Mouse (Mus musculus): ENCODE results near the gene 4930474N05Rik. TPM values are rescaled to one million over a fixed set of nuclear protein-coding genes. Genes with fewer than 3 reads are reported as not detected.

4930474N05Rik gene
- polyA plus RNA-seq (2015; fragmentation: Nextera tagmentation; extraction: Ambion mirVana) = not detected in 2 replicates

- Histone ChIP-seq H3K4me1 (no peaks in the 10 kb centered on the region), H3K27ac (no peak within 1 kb of the TSS), H3K4me3 (no peak within 1 kb of the TSS), H3K9ac (no peak within 1 kb of the TSS), H3K36me3 (no peaks in the 10 kb centered on the region), H3K9me3 (no peaks in the 10 kb centered on the region), H3K27me3 (no peaks in the 10 kb centered on the region), H3K4me2 (no peak within 1 kb of the TSS)
- no peak for ATAC-seq (ENCODE audit: insufficient number of reproducible peaks, insufficient read depth, low FRiP score, low TSS enrichment, low read depth)
These were observed at the start of gene 4930474N05Rik for GRCm38 (mm10) chr14:36094617-36095016. TSS of gene 4930474N05Rik (plus strand) at chr14:36094917.

- no peak for ATAC-seq (ENCODE audit: insufficient number of reproducible peaks, insufficient read depth, low FRiP score, low TSS enrichment, low read depth)
- whole genome bisulfite sequencing = 38% methylated on average over 9 of the region's 9 CpGs
- no peaks in the 10 kb centered on the region for H3K36me3 ChIP-seq
- H3K9me3 ChIP-seq = no peaks in the 10 kb centered on the region
- peaks cover 5% of the 10 kb centered on the region for H3K4me1 ChIP-seq
- no peaks in the 10 kb centered on the region for H3K27me3 ChIP-seq
- H3K9ac ChIP-seq = no peak overlapping the region
- no peak overlapping the region for H3K4me3 ChIP-seq
- no peak overlapping the region; the same call in 1 of the 2 replicates for H3K4me2 ChIP-seq
- H3K27ac ChIP-seq = no peak overlapping the region
These were observed 45.8 kb upstream of the 4930474N05Rik start for GRCm38 (mm10) chr14:36048746-36049391.

GRCm38 (mm10) chr14:36053281-36053680, 41.4 kb upstream of the 4930474N05Rik start:
- Histone ChIP-seq H3K9me3 (no peaks in the 10 kb centered on the region), H3K9ac (no peak overlapping the region), H3K4me3 (no peak overlapping the region), H3K36me3 (no peaks in the 10 kb centered on the region), H3K4me2 (no peak overlapping the region), H3K27me3 (no peaks in the 10 kb centered on the region), H3K4me1 (peaks cover 5% of the 10 kb centered on the region), H3K27ac (no peak overlapping the region)
- 82% methylated on average over 2 of the region's 2 CpGs for WGBS
- ATAC-seq (ENCODE audit: insufficient number of reproducible peaks, insufficient read depth, low FRiP score, low TSS enrichment, low read depth) = no peak

GRCm38 (mm10) chr14:36098528-36098927, 3.8 kb downstream of the 4930474N05Rik start:
- no peaks in the 10 kb centered on the region for H3K4me1 ChIP-seq
- no peaks in the 10 kb centered on the region for H3K9me3 ChIP-seq
- no peak overlapping the region for H3K27ac ChIP-seq
- H3K4me3 ChIP-seq = no peak overlapping the region
- no peaks in the 10 kb centered on the region for H3K27me3 ChIP-seq
- no peak for ATAC-seq (ENCODE audit: insufficient number of reproducible peaks, insufficient read depth, low FRiP score, low TSS enrichment, low read depth)
- H3K36me3 ChIP-seq = no peaks in the 10 kb centered on the region
- H3K9ac ChIP-seq = no peak overlapping the region
- no peak overlapping the region for H3K4me2 ChIP-seq
- WGBS = 84% methylated on average over 3 of the region's 3 CpGs

GRCm38 (mm10) chr14:36099647-36100046, 4.9 kb downstream of the 4930474N05Rik start:
- Histone ChIP-seq H3K9ac (no peak overlapping the region), H3K4me2 (no peak overlapping the region), H3K27me3 (no peaks in the 10 kb centered on the region), H3K4me1 (no peaks in the 10 kb centered on the region), H3K9me3 (no peaks in the 10 kb centered on the region), H3K36me3 (no peaks in the 10 kb centered on the region), H3K27ac (no peak overlapping the region), H3K4me3 (no peak overlapping the region)
- WGBS = 68% methylated on average over 1 of the region's 1 CpGs
- ATAC-seq (ENCODE audit: insufficient number of reproducible peaks, insufficient read depth, low FRiP score, low TSS enrichment, low read depth) = no peak

GRCm38 (mm10) chr14:36100731-36101130, 6.0 kb downstream of the 4930474N05Rik start:
- no peaks in the 10 kb centered on the region for H3K4me1 ChIP-seq
- no peak overlapping the region for H3K27ac ChIP-seq
- H3K9ac ChIP-seq = no peak overlapping the region
- H3K4me2 ChIP-seq = no peak overlapping the region
- H3K36me3 ChIP-seq = no peaks in the 10 kb centered on the region
- H3K27me3 ChIP-seq = no peaks in the 10 kb centered on the region
- H3K4me3 ChIP-seq = no peak overlapping the region
- 36% methylated on average over 1 of the region's 1 CpGs for whole genome bisulfite sequencing
- no peaks in the 10 kb centered on the region for H3K9me3 ChIP-seq
- no peak for ATAC-seq (ENCODE audit: insufficient number of reproducible peaks, insufficient read depth, low FRiP score, low TSS enrichment, low read depth)

- no peak overlapping the region for H3K4me3 ChIP-seq
- no peaks in the 10 kb centered on the region for H3K27me3 ChIP-seq
- no peak overlapping the region for H3K27ac ChIP-seq
- no peaks in the 10 kb centered on the region for H3K4me1 ChIP-seq
- H3K36me3 ChIP-seq = no peaks in the 10 kb centered on the region
- ATAC-seq (ENCODE audit: insufficient number of reproducible peaks, insufficient read depth, low FRiP score, low TSS enrichment, low read depth) = no peak
- H3K9me3 ChIP-seq = no peaks in the 10 kb centered on the region
- H3K4me2 ChIP-seq = no peak overlapping the region
- H3K9ac ChIP-seq = no peak overlapping the region
These were observed 19.8 kb downstream of the 4930474N05Rik start for GRCm38 (mm10) chr14:36114481-36114880.

- WGBS = 67% methylated on average over 2 of the region's 2 CpGs
- H3K9me3 ChIP-seq = no peaks in the 10 kb centered on the region
- H3K27me3 ChIP-seq = no peaks in the 10 kb centered on the region
- no peak overlapping the region for H3K27ac ChIP-seq
- ATAC-seq (ENCODE audit: insufficient number of reproducible peaks, insufficient read depth, low FRiP score, low TSS enrichment, low read depth) = no peak
- no peaks in the 10 kb centered on the region for H3K4me1 ChIP-seq
- H3K9ac ChIP-seq = no peak overlapping the region
- H3K4me3 ChIP-seq = no peak overlapping the region
- no peak overlapping the region for H3K4me2 ChIP-seq
- H3K36me3 ChIP-seq = no peaks in the 10 kb centered on the region
These were observed 29.1 kb downstream of the 4930474N05Rik start for GRCm38 (mm10) chr14:36123775-36124335.

GRCm38 (mm10) chr14:36135749-36136148, 41.0 kb downstream of the 4930474N05Rik start:
- H3K4me1 ChIP-seq = no peaks in the 10 kb centered on the region

GRCm38 (mm10) chr14:36137696-36138095, 43.0 kb downstream of the 4930474N05Rik start:
- Histone ChIP-seq H3K4me3 (no peak overlapping the region), H3K4me1 (no peaks in the 10 kb centered on the region), H3K27ac (no peak overlapping the region), H3K4me2 (no peak overlapping the region), H3K9ac (no peak overlapping the region), H3K36me3 (no peaks in the 10 kb centered on the region), H3K27me3 (no peaks in the 10 kb centered on the region), H3K9me3 (no peaks in the 10 kb centered on the region)
- WGBS = 89% methylated on average over 4 of the region's 4 CpGs
- no peak for ATAC-seq (ENCODE audit: insufficient number of reproducible peaks, insufficient read depth, low FRiP score, low TSS enrichment, low read depth)

More at GRCm38 (mm10) chr14:36135749-36136148, 41.0 kb downstream of the 4930474N05Rik start:
- H3K4me3 ChIP-seq = no peak overlapping the region
- no peak overlapping the region for H3K27ac ChIP-seq
- ATAC-seq (ENCODE audit: insufficient number of reproducible peaks, insufficient read depth, low FRiP score, low TSS enrichment, low read depth) = no peak
- H3K27me3 ChIP-seq = no peaks in the 10 kb centered on the region
- H3K9me3 ChIP-seq = no peaks in the 10 kb centered on the region
- WGBS = 74% methylated on average over 3 of the region's 3 CpGs
- no peaks in the 10 kb centered on the region for H3K36me3 ChIP-seq
- H3K9ac ChIP-seq = no peak overlapping the region
- H3K4me2 ChIP-seq = no peak overlapping the region

GRCm38 (mm10) chr14:36145261-36145660, 50.5 kb downstream of the 4930474N05Rik start:
- H3K9me3 ChIP-seq = no peaks in the 10 kb centered on the region
- no peak overlapping the region for H3K9ac ChIP-seq
- no peak for ATAC-seq (ENCODE audit: insufficient number of reproducible peaks, insufficient read depth, low FRiP score, low TSS enrichment, low read depth)
- H3K27me3 ChIP-seq = no peaks in the 10 kb centered on the region
- no peak overlapping the region for H3K4me3 ChIP-seq
- no peak overlapping the region for H3K4me2 ChIP-seq
- H3K36me3 ChIP-seq = no peaks in the 10 kb centered on the region
- H3K4me1 ChIP-seq = no peaks in the 10 kb centered on the region
- no peak overlapping the region for H3K27ac ChIP-seq

Measured in embryonic facial prominence, embryonic 13.5 days (tissue).